Mouse (Mus musculus) fat pad, adult 2 months (tissue): ENCODE data around the gene Tcf7l1.

ENCODE experiments used
- DNase-seq: peaks from one replicate; pipeline ENCODE4 v3.0.0-alpha.2; 2011; ENCODE audit warnings: low read depth, low spot score; ENCODE audit errors: extremely low read depth

Gene Tcf7l1

GRCm38 (mm10) chr6:72630370-72630769, 158.7 kb downstream of the Tcf7l1 start:
- DNase-seq = no peak

GRCm38 (mm10) chr6:72627276-72627675, 161.8 kb downstream of the Tcf7l1 start:
- no peak for DNase-seq

GRCm38 (mm10) chr6:72626391-72626790, 162.7 kb downstream of the Tcf7l1 start:
- no peak for DNase-seq

- no peak for DNase-seq
These were observed 165.2 kb downstream of the Tcf7l1 start for GRCm38 (mm10) chr6:72623661-72624402.

DNA sequence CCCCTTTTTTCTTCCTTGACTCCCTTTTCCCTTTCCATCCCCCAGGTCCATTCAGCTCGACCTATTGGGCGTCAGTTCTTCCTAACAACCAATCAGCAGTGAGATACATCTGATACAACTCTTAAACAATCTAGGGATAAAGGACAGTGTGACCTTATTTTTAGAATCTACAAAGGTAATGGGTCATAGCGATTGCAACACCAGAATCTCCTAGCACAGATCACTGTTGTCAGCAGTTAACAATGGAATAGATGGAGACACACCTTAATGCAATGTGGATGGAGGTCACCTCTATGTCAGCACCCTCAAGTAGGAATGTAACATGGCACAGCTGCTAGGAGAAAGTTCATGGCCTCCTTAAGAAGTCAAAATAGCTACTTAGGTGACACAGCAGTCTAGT, 166.1 kb downstream of the Tcf7l1 start:
- DNase-seq = no peak

DNA sequence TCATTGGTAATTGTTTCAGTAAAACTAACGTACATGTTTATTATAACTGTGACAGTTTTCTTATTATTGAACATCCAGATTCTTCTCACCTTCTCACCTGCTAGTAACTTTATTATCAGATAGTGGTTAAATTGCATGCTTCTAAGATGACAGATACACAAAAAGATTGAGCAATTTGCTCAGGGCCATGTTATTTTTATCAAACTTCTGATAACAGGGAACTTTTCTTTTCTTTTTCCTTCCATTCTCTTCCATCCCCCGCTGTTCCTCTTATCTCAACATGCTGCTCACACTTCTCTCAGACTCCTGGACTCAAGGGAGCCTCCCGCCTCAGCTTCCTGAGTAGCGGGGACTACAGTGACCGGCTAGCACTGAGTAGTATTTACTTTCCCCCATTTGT, 168.1 kb downstream of the Tcf7l1 start:
- DNase-seq = no peak

DNA sequence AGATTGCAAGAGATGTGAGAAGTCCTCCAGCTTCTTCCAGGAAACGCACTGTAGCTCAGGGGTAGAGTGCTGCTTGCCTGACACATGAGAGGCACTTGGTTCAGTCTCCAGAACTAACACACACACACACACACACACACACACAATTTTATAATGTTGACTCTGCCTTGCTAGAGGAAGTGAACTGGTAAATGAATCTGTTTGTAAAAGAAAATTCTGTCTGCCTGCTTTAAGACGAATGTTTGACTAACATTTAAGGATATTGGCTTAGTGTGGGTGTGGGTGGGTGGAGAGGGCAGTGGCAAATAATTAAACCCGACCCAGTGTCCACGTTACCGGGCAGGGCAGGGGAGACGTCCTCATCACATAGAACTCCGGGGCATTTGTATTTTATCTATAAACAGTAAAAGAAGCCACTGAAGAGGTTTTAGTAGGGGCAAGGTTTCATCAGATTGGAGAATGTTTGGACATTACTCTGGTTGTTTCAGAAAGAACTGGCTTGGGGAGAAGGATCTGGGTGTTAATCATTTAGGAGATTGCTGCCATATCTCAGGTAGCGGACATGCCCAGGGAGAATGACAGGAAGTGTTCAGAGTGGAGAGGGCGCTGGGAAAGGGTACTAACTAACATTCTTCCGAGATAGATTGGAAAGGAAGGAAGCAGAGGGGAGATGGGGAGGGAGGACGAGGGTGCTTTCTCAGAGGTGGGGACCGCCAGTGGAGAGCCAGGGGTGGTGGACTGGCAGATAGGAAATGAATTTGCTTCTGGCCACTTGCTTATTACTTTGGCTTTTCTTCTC, 169.1 kb downstream of the Tcf7l1 start:
- DNase-seq = no peak

DNA sequence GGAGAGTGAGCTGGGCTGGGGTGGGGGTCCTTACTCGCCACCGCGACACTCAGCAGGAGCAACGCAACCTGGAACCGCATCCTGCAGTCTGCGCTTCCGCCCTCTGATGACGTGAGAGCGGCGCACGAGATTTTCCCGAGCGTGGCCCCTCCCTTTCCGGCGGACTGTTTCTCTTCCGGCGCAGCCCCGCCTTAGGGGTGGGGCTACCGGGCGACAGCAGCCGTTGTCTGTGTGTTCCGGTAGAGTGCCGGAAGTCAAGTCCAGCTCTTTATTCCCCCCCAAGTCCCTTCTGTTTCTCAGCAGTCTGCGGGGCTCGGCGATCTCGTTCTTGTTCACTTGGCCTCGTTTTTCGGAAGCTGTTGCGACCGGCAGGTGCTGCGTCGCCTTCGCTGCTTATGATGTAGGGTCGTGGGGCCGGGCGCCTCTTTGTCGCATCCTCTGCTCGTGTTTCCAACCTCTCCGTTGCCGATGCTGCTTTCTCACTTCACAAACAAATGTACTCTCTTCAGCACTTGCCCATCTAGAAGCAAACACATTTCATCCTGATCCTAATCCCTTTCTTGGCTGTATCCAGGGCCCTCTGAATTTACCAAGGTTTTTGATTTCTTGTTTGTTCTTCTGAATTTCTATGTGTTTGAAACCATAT, 172.3 kb downstream of the Tcf7l1 start, which contains the start of gene Tgoln1:
Gene Tgoln1 (minus strand): TSS at position 358 of the 646 bp plus-strand sequence.
- no peak for DNase-seq

GRCm38 (mm10) chr6:72615561-72616375, 173.3 kb downstream of the Tcf7l1 start:
- no peak for DNase-seq

DNA sequence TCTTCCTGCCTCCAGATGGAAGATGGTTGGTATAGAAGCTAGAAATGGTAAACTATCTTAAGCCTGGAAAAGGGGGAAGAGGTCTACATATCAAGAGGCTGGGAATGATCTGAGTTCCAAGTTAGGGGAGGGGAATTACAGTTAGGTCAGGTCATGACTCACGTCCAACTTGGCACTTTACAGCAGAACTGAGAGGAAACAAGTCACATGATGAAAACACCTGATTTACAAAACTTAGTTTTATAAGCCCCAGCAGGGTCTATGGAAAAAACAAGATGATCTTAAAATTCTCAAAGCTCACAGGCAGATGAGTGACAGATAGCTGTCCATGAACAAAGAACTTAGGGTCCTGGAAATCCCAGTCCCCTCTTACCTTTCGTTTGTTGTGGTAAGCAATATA, 173.9 kb downstream of the Tcf7l1 start:
- no peak for DNase-seq

DNA sequence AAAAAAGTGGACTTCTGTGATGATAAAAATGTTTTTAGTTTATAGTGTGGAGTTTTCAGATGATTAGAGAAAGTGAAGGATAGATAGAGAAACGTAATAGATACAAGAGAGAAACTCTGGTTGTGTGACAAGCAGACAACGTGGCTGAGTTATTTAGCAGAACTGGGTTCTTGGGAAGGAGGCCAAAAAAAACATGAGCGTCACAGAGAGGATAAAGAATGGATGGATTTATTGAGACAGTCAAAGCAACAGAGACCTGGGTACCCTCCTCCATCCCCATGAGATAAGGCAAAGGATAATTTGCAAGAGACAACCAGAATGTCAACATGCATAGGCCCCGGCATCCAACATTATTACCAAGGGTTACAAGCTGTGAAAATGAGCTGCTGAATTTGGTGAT, 178.8 kb downstream of the Tcf7l1 start:
- no peak for DNase-seq

DNA sequence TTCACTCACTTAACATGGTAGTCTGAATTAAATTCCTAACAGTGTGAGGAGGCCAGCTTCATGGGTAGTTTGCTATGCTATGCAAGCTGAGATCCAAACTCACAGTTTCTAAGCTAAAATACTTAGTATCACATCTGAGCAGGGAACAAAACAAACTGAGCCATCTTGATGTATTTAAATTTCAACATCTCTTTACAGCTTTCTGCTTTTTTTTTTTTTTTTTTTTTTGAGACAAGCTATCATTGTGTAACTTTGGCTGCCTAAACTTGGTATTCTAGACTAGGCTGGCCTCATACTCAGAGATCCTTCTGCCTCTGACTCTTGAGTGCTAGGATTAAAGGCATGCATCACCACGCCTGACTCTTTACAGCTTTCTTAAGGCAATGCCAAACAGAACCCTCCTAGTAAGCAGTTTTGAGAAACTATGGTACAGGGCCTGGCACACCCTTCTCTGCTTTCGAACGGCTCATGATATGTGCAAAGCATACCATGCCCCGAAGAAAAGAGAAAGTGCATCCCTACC, 180.3 kb downstream of the Tcf7l1 start:
- no peak for DNase-seq

- no peak for DNase-seq
These were observed 181.4 kb downstream of the Tcf7l1 start for GRCm38 (mm10) chr6:72607676-72608075.

DNA sequence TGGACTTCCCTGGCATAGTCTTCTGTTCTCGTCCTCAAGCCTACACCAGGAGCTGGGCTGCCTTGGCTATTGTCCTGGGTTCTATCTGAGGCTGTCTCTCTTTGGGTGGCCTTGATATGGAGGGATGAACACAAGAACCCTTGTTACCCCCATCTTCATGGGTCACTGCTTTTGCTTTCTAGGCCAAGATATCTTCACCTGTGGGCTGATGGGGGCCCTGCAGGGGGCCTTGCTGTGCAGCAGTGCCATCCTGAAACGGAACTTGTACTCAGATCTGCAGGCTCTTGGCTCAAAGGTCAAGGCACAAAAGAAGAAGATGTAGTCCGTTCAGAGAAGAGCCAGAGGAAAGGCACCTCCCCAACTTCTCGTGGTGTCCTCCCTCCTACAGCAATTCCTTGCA, 182.0 kb downstream of the Tcf7l1 start:
- no peak for DNase-seq

DNA sequence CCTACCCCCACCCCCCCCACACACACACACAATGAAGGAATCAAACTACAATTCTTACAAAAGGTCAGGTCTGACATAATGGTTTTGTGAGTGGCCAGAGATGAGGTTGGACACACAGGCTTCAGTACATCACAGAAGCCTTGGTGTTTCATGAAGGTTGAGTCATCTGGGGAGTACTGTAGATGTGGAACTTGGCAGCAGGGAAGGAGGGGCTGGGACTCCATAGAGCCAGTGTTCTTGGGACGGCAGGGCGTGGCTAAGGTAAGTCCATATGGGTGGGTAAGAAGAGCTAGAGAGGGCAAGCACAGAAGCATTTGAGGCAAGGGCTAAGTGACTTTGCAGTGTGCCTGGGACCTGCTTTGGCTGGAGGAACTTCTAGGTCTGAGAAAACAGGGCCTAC, 185.0 kb downstream of the Tcf7l1 start:
- no peak for DNase-seq

GRCm38 (mm10) chr6:72601732-72602131, 187.3 kb downstream of the Tcf7l1 start:
- DNase-seq = no peak

- DNase-seq = no peak
These were observed 188.3 kb downstream of the Tcf7l1 start for GRCm38 (mm10) chr6:72600771-72601170.

GRCm38 (mm10) chr6:72600216-72600615, 188.8 kb downstream of the Tcf7l1 start:
- no peak for DNase-seq

GRCm38 (mm10) chr6:72598791-72599557, 190.1 kb downstream of the Tcf7l1 start:
- DNase-seq = no peak
